Mouse (Mus musculus) megakaryocyte-erythroid progenitor cell, adult 5-6 weeks (primary cell): ENCODE data around the gene Zdhhc23. TPM values are rescaled to one million over a fixed set of nuclear protein-coding genes. Genes with fewer than 3 reads are reported as not detected.
A peak's percentile ranks its signal among the peaks of the same experiment; 100 is the strongest.

ENCODE experiments used
- ATAC-seq: replicated peaks from 2 replicates; pipeline ENCODE4 v1.8.0; 2016; ENCODE audit warnings: mild to moderate bottlenecking, inconsistent platforms; ENCODE audit not compliant: severe bottlenecking, poor library complexity, low FRiP score, low TSS enrichment
- total RNA-seq, 2 experiments: library from RNA; stranded (forward) in 1 of 2; stranded (reverse) in 1 of 2; fragments of 200-1000, 215-1000 nt in 1 of 2; fragments of >200 nt in 1 of 2; fragmentation: Nextera tagmentation in 1 of 2; gene quantifications; 2 replicates each; pipeline ENCODE4 v1.2.3; 2014 to 2017

Gene Zdhhc23
- total RNA-seq (2014; fragmentation: Nextera tagmentation): 0.87 and 3.0 TPM in 2 replicates
- total RNA-seq (2017): 0.80 and 1.6 TPM in 2 replicates

DNA sequence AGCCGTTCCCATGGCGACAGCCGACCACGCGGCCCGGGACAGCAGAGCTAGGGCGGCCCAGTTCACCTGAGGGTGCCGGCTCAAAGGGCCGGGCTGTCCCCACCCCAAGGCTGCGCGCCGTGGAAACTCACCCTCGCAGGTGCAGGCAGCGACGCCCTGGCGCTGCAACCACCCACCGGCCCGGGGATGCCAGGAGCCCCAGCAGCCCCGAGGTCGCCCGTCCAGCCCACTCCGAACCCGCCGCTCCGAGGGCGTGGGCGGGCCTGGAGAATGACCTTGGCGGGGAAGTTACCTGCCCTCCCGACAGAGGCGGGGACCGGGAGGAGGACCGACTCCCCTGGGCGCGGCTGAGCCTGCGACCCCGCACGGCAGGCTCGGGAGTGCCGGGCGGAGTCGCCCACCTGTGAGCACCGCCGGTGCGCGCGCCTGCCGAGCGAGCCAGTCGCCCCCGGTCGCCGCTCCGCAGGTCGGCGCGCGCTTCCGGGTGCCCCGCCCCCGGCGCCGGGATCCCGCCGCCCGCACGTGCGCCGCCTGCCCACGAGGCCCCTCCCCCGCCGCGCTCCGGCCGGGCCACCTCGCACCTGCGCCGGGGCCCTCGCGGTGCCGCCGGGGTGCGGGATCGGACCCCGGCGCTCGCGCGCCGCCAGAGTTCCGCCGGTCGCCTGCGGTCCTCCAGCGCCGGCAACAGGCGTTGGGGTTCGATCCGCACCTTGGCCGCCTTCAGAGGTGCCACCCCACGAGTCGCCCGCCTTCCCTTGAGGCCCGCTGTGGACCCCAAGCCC, at the start of gene Zdhhc23:
TSS of gene Zdhhc23 (minus strand) at position 464 of the 782 bp plus-strand sequence.
- ATAC-seq: peak; percentile 62

DNA sequence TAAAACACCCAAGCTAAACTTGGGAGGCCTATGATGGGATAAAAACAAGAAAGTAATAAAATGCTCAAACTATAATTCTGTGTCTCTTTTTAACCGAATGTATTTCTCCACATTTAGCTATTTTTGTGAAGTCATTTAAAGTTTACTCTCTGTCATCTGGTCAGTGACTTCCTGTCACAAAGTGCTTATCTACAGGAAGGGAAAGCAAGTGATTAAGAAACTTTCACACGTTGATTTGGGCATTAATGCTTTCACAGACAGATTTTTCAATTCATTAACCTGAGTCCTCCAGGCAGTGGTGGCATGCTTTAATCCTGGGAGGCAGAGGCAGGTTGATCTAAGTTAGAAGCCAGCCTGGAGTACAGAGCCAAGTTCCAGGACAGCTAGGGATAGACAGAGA, 49.7 kb upstream of the Zdhhc23 start:
- ATAC-seq: no peak

- no peak for ATAC-seq
These were observed 47.2 kb upstream of the Zdhhc23 start for GRCm38 (mm10) chr16:44026822-44027221.

- peak; percentile 31; the same call in 1 of the 2 replicates for ATAC-seq
These were observed 46.6 kb upstream of the Zdhhc23 start for GRCm38 (mm10) chr16:44026210-44026609.

DNA sequence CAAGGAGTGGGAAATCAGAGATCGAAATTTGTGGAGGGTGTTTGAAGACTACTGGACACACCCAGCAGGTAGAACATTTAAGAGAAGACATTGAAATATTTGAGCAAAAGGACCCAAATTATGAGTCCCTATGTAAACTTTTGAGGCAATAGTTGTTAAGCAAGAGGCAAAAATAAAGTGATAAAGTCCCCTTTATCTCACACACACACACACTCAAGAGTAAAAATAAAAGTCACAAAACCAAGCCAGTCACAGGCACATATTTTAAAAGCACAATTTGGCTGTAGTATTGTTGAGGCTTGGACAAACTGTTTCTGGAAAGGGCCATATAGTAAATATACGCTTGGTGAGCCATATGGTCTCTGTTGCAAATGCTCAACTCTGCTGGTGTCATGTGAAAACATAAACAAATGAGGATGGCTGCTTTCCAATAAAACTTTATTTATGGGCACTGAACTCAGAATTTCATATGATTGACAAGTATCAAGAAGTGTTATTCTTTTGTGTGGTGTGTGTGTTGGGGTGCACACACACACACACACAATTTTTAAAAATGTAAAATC, 39.5 kb upstream of the Zdhhc23 start:
- ATAC-seq: peak; percentile 25; the same call in 1 of the 2 replicates

DNA sequence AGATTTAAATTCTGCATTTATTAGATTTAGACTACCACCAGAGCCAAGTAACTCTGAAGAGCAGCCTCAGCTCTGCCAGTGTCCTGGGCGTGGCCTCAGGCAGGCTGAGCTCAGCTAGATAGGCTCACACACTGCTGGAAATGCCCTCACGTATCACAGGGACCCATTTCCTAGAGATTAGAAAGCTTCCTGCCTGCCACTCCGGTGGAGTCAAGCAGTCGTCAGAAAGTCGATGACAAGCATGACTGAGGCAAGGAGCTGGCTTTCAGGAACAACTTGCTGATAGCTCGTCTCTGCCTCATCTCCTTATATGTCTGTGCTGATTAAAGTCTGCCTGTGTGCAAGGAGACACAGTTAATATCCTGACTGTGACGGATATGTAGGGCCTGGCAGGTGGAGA, 38.8 kb upstream of the Zdhhc23 start:
- peak; percentile 96 for ATAC-seq

GRCm38 (mm10) chr16:44017707-44018106, 38.1 kb upstream of the Zdhhc23 start:
- ATAC-seq: no peak

GRCm38 (mm10) chr16:44016164-44016563, 36.6 kb upstream of the Zdhhc23 start:
- peak; percentile 69 for ATAC-seq

GRCm38 (mm10) chr16:44015416-44016158, 36.0 kb upstream of the Zdhhc23 start:
- no peak for ATAC-seq

DNA sequence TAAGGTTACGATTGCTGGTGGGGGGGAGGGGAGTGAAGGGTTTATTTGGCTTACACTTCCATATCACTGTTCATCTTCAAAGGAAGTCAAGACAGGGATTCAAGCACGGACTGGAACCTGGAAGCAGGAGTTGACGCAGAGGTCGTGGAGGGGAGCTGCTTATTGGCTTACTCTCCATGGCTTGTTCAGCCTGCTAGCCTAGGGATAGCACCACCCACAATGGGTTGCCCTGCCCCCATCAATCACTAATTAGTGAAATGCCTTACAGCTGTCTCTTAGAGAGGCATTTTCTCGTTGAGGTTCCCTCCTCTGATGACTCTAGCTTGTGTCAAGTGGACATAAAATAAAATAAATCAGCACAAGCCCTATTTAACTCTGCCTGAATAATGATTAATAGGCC, 31.4 kb upstream of the Zdhhc23 start:
- no peak for ATAC-seq

- peak; percentile 95 for ATAC-seq
These were observed 22.5 kb upstream of the Zdhhc23 start for GRCm38 (mm10) chr16:44002086-44002485.

- ATAC-seq: no peak
These were observed 19.9 kb upstream of the Zdhhc23 start for GRCm38 (mm10) chr16:43999541-43999940.

DNA sequence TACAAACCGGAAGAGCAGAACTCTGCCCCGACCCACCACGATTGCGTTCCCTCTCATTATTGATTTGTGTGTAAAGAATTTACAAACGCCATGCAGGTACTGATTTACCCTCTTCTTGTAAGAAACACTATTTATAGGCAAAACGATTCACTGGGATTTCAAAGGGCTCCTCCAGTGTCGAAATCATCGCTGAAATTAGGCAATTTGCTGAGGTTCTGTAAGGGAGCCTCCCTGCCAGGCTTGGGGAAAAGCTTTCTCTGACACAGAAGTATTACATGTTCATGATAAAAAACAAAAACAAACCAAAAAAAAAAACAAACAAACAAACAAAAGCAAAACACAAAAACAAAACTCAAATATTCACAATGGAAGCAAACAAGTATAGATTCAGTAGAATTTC, 19.5 kb upstream of the Zdhhc23 start:
- ATAC-seq: no peak

DNA sequence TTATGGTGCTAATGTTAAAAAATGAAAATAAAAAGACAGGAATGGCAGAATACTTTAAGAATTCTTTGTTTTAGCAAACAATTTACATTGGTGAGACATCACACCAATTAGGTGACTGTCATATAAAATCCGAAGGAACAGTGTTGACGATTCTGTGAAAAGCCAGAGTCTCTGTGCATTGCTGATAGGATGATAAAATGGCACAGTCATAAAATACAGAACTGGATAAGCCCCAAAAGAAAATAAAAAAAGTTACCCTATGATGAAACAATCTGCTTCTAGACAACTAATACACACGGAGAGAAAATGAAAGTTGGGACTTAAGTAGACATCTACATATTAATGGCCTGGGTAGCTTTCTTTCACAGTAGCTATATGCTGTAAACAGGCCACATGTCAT, 15.0 kb upstream of the Zdhhc23 start:
- ATAC-seq: no peak; the same call in 1 of the 2 replicates

GRCm38 (mm10) chr16:43986299-43986698, 6.7 kb upstream of the Zdhhc23 start:
- ATAC-seq: no peak

DNA sequence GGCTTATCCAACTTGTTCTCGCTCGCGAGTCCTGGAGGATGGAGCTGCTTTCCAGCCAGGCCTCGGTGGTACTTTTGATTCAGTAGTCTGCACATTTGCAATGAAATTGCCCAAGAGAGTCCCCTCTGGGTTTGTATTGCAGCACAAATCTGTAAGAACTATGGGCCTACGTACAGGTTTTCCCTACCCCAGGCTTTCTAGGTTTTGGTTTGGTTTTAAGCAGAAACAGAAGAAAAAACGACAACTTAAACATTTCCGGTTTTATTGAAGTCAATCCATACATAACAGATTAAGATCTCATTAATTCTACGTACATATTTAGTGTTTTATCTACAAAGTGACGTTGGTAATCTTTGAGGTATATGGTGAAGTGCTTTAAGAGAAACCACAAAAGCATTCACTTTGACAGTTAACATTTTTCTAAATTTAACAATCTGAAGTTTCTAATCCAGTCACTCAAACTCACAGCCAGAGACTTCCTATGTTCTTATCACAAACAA, 569 bp upstream of the Zdhhc23 start:
- no peak; the same call in 1 of the 2 replicates for ATAC-seq

DNA sequence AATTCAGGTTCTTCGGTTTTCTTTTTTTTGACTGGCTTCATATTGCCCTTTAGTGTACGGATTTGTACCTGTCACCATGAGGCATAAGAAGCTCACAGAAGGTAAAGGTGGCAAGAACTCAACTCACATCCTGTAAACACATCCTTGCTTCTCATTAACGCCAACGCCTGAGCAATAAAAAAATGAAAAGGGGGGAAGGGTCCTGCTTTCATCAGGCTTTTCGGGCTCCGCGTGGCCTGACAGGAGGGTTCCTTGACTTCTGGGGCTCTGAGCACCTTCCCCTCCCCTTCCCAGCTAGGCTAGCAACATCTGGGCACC, 622 bp downstream of the Zdhhc23 start:
- ATAC-seq: no peak

- no peak for ATAC-seq
These were observed 5.9 kb downstream of the Zdhhc23 start for GRCm38 (mm10) chr16:43973606-43974220.

DNA sequence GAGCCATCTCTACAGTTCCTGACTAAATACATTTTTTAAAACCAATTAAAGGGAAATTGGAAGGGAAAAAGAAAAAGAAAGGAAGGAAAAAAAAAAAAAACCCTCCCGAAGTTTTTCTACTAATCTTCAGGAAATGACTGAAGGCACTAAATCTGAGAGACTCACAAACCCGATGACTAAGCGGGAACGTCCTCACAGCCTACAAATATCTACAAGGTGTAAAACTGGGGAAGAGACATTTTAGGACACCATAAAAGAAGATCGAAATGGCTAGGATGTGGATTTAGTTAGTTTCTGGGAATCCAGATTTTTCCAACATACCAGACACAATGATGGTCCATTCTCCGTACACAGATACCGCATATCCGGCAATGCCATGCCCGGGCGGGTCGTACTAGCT, 6.4 kb downstream of the Zdhhc23 start:
- ATAC-seq: no peak

- no peak for ATAC-seq
These were observed 7.2 kb downstream of the Zdhhc23 start for GRCm38 (mm10) chr16:43972391-43972790.
